Mouse (Mus musculus) lung, embryonic 16.5 days (tissue): ENCODE results near the gene Adamtsl1. TPM values are rescaled to one million over a fixed set of nuclear protein-coding genes. Genes with fewer than 3 reads are reported as not detected.

ENCODE experiments used
- ATAC-seq: fragments of 200-750 bp; cut with Nextera tagmentation; 2 replicates; pipeline ENCODE4 v1.8.0; 2017; ENCODE audit warnings: low read depth, mild to moderate bottlenecking, moderate library complexity
- H3K27ac ChIP-seq: fragments of 300-500 bp; sonication (generic); 2 replicates; pipeline ENCODE4 v1.5.1; 2014; ENCODE audit warnings: mild to moderate bottlenecking, control low read depth, low read length
- H3K27me3 ChIP-seq: fragments of 300-500 bp; sonication (generic); 2 replicates; pipeline ENCODE4 v1.6.1; 2014; ENCODE audit warnings: low read depth, low read length, mixed read lengths; ENCODE audit not compliant: control insufficient read depth, insufficient read depth
- H3K36me3 ChIP-seq: fragments of 300-500 bp; sonication (generic); 2 replicates; pipeline ENCODE4 v1.6.1; 2014; ENCODE audit warnings: low read length; ENCODE audit not compliant: control insufficient read depth, insufficient read depth
- H3K4me1 ChIP-seq: fragments of 300-500 bp; sonication (generic); replicated peaks from 2 replicates; pipeline ENCODE4 v1.6.1; 2014; ENCODE audit warnings: low read length, mixed read lengths; ENCODE audit not compliant: control insufficient read depth, insufficient read depth
- H3K4me2 ChIP-seq: fragments of 300-500 bp; sonication (generic); 2 replicates; pipeline ENCODE4 v1.6.1; 2014; ENCODE audit warnings: low read depth, low read length, control low read depth
- H3K4me3 ChIP-seq: fragments of 300-500 bp; sonication (generic); 2 replicates; pipeline ENCODE4 v1.5.1; 2014; ENCODE audit warnings: mild to moderate bottlenecking, low read length, control low read depth
- H3K9ac ChIP-seq: fragments of 300-500 bp; sonication (generic); 2 replicates; pipeline ENCODE4 v1.6.1; 2014; ENCODE audit warnings: low read length, control low read depth
- H3K9me3 ChIP-seq: fragments of 300-500 bp; sonication (generic); 2 replicates; pipeline ENCODE4 v1.6.1; 2016; ENCODE audit warnings: low read length; ENCODE audit not compliant: control insufficient read depth
- WGBS: fragments of 180-500 bp; shearing (Covaris S2); extraction: QIAGEN DNeasy Blood & Tissue Kit; methylation state at CpG from one replicate; pipeline ENCODE4 v1.1.7; 2014; 5-methylcytosine and 5-hydroxymethylcytosine counted together
- polyA plus RNA-seq: library from polyadenylated mRNA; unstranded; fragments of >200 nt; fragmentation: Nextera tagmentation; extraction: Ambion mirVana; gene quantifications from 2 replicates; pipeline ENCODE4 v1.2.1, GENCODE M21; 2015

Adamtsl1 gene
- polyA plus RNA-seq, 1 experiment from 2014 or later: 16.9 TPM

DNA sequence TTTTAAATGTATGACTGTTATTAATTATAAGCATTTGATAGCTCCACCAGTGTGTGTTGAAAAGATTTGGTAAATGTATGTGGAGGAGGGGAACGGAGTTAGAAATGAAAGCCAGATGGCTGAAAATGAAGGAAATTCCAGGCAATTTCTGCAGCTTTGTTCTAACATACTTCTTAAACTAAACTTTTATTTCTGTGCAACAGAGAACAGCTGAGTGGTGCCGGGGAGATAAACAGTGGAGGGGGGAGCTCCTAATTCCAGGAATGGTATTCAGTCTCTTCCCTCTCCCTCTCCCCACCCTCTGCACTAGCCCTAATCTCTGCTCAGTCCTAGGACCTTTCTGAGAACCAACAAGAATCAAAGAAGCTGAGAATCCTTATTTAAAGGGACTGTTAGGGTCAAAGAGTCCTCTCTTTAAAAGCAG lies 780.9 kb downstream of the Adamtsl1 start:
- ATAC-seq: peak; percentile 91
- Histone ChIP-seq H3K27me3 (no peaks in the 10 kb centered on the region), H3K4me1 (0 out of 2 replicates have a peak, but pooled peaks cover 2% of the 10 kb centered on the region), H3K27ac (0 out of 2 replicates have a peak overlapping the region, but pooled peaks have one; percentile 10), H3K9ac (no peak overlapping the region), H3K36me3 (no peaks in the 10 kb centered on the region), H3K4me3 (no peak overlapping the region), H3K9me3 (no peaks in the 10 kb centered on the region), H3K4me2 (no peak overlapping the region)
- WGBS: 37% methylated on average over 2 of the region's 2 CpGs

DNA sequence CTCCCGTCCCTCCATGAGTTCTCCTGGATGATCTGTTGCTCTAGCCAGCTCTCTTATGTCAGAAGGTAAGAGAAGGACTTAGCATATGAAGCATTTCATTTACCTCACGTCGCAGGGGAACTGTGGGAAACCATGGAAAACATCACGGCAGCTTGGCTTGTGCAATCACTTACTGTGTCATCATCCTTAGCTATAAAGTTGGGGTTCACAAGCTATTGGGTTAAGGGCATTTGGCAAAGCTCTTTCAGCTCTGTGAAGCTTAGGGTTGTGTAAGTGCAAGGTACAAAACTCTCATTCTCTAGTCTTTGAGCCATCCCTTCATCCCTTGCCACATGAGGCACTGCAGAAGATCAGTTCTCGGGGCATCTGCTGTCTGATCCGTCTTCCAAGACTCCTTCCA lies 787.5 kb downstream of the Adamtsl1 start:
- ATAC-seq: no peak
- Histone ChIP-seq H3K9ac (no peak overlapping the region), H3K4me1 (no peaks in the 10 kb centered on the region), H3K4me3 (no peak overlapping the region), H3K36me3 (no peaks in the 10 kb centered on the region), H3K27me3 (no peaks in the 10 kb centered on the region; the same call in 1 of the 2 replicates), H3K4me2 (no peak overlapping the region), H3K27ac (no peak overlapping the region), H3K9me3 (no peaks in the 10 kb centered on the region)
- 71% methylated on average over 6 of the region's 6 CpGs for WGBS

DNA sequence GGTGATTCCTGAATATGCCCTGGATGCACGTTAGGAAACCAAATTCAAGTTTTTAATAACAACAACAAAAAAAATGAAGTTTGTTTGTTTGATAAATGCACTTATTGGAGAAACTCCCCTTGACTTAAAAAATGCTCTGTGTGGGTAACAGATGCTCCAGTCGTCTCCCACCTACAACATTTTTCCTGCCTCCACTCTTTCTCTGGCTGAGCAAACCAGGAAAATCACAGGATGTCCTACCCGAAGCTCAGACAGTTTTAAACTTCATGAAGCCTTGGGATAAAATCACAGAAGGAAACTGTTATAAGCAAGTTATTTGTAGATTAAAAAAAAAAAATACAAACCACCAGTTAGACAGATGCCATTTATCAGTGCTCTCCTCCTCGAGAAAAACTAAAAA lies 788.1 kb downstream of the Adamtsl1 start:
- H3K4me3 ChIP-seq: no peak overlapping the region
- no peak overlapping the region for H3K27ac ChIP-seq
- H3K4me2 ChIP-seq: no peak overlapping the region
- H3K9me3 ChIP-seq: no peaks in the 10 kb centered on the region
- ATAC-seq: no peak
- no peaks in the 10 kb centered on the region for H3K4me1 ChIP-seq
- no peaks in the 10 kb centered on the region for H3K36me3 ChIP-seq
- WGBS: 40% methylated on average over 4 of the region's 4 CpGs
- no peaks in the 10 kb centered on the region; the same call in 1 of the 2 replicates for H3K27me3 ChIP-seq
- no peak overlapping the region for H3K9ac ChIP-seq

DNA sequence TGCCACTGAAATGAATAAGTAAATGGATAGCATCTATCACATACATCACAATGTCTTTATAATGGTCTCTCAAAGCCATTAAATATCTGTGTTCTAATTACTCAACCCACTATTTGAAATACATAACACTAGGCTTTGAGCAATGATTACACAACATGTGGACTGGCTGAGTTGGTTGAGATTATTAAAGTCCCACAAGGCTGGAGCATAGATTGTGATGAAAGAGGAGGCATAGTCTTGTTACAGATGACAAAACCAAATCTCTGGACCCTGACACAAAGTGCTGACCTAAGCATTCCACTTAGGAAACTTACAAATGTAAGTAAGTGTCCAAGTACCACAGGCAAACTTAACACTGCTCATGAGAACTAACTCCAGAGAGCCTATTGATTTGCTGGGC lies 792.8 kb downstream of the Adamtsl1 start:
- H3K4me1 ChIP-seq: peaks cover 12% of the 10 kb centered on the region
- H3K9ac ChIP-seq: no peak overlapping the region
- H3K36me3 ChIP-seq: no peaks in the 10 kb centered on the region
- ATAC-seq: no peak
- no peak overlapping the region for H3K4me2 ChIP-seq
- no peaks in the 10 kb centered on the region for H3K9me3 ChIP-seq
- no peaks in the 10 kb centered on the region for H3K27me3 ChIP-seq
- no peak overlapping the region for H3K27ac ChIP-seq
- H3K4me3 ChIP-seq: no peak overlapping the region

DNA sequence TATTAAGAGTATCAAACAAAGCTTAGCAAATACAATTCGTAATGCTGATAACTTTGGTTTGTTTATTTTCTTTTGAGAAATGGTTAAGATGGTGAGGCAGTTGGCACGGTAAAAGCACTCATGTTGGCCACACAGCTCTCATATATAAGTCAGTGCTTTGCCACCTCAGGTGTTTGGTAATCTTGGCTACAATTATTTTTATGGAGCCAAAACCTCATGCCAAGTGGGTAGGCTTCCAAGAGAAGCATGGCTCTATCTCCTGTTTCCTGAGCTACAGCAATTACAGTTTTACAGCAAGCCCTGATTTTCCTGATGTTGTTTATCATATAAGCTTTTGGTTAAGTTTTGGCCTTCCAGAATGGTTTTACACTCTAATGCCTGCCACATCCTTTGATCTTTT lies 795.2 kb downstream of the Adamtsl1 start:
- no peaks in the 10 kb centered on the region for H3K36me3 ChIP-seq
- no peak overlapping the region for H3K4me2 ChIP-seq
- 53% methylated on average over 2 of the region's 2 CpGs for WGBS
- peaks cover 23% of the 10 kb centered on the region for H3K4me1 ChIP-seq
- no peaks in the 10 kb centered on the region for H3K27me3 ChIP-seq
- H3K9me3 ChIP-seq: no peaks in the 10 kb centered on the region
- H3K27ac ChIP-seq: no peak overlapping the region
- H3K4me3 ChIP-seq: no peak overlapping the region
- no peak overlapping the region for H3K9ac ChIP-seq
- ATAC-seq: no peak

DNA sequence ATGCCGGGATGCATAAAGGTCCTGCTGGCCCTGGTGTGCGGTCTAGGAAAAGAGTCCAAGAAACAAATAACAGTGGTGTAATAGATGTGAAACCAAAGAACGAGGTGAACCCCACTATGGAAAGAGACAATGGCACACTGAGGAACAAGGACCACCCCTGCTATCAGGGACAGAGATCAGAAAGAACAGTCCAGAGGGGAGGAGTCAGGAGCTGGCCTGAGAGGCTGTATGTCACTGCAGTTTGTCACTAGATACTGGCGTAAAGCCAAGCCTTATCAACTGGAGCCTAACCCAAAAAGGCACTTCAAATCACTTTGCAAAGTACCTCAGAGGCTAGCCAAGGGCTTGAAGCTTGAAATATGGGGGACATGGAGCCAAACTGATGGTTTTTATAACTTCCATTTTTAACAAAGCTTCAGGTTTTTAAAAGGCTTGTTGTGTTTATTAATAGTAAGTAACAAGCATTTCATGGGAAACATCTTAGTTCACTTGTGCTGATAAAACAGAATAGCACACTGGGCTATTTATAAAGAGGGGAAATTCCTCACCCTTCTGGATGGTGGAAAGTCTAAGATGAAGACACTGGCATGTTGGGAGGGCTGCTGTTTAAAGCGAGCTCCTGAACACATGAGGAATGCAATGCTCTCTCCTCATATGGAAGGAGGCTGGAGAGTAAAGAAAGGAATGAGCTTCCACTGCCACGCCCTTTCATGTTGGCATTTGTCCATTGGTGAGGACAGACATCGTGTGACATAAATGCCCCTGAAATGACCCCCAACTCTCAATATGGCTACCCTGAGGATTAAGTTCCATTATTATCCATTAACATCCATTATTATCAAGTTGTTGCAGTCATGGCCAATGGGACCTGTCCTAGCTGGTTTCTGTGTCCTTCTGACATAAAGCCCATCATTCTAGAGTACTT lies 797.1 kb downstream of the Adamtsl1 start:
- no peak overlapping the region for H3K9ac ChIP-seq
- no peaks in the 10 kb centered on the region for H3K36me3 ChIP-seq
- peak overlapping the region; percentile 55 for H3K27ac ChIP-seq
- H3K27me3 ChIP-seq: no peaks in the 10 kb centered on the region
- H3K4me3 ChIP-seq: no peak overlapping the region
- H3K4me2 ChIP-seq: no peak overlapping the region
- peak; percentile 19; the same call in 1 of the 2 replicates for ATAC-seq
- H3K4me1 ChIP-seq: peaks cover 36% of the 10 kb centered on the region
- H3K9me3 ChIP-seq: no peaks in the 10 kb centered on the region
- WGBS: 44% methylated on average over 7 of the region's 7 CpGs

DNA sequence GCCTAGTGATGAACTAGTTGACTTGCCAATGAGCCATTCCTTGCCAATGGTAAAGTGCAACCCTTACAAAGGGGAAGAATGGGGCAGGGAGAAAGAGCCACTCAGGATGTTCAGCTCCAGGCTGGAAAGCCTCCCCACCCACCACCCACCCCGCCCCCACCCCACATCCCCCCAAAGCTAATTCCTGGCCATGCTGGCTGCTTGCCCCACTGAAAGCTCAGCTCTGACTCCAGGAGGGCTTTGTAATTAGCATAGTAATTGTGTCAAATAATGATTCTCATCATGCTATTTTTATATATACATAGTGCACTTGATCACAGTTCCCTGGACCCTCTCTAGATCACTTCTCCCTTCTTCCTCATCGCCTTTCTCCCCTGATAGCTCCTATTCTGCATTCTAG lies 798.4 kb downstream of the Adamtsl1 start:
- WGBS: 71% methylated on average over 2 of the region's 2 CpGs
- H3K27ac ChIP-seq: no peak overlapping the region; the same call in 1 of the 2 replicates
- ATAC-seq: no peak

DNA sequence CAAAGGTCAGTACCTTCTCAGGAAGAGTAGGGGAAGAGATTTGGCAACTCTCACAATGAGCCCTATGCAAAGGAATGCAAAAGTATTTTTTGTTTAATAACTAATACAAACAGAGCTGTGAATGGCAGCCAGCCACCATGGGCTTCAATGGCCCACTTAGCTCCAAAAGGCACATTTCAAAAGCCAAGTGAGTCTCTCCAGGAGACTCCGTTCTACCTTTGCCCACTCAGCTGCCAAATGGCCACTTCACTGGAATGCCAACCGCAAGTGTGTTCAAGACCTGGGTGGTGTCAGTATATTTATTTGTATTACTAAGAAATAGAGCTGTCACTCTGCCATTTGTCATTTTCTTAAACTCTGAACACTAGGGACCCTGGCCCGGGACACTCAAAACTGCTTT lies 800.5 kb downstream of the Adamtsl1 start:
- ATAC-seq: peak; percentile 79
- no peak overlapping the region for H3K4me3 ChIP-seq
- H3K36me3 ChIP-seq: no peaks in the 10 kb centered on the region
- H3K4me1 ChIP-seq: peaks cover 42% of the 10 kb centered on the region
- no peaks in the 10 kb centered on the region for H3K9me3 ChIP-seq
- WGBS: 34% methylated on average over 3 of the region's 3 CpGs
- no peak overlapping the region for H3K4me2 ChIP-seq
- no peak overlapping the region for H3K9ac ChIP-seq
- peak overlapping the region; percentile 85 for H3K27ac ChIP-seq
- no peaks in the 10 kb centered on the region for H3K27me3 ChIP-seq

More for the DNA sequence above, 798.4 kb downstream of the Adamtsl1 start:
- Histone ChIP-seq H3K9ac (no peak overlapping the region), H3K4me2 (no peak overlapping the region), H3K27me3 (no peaks in the 10 kb centered on the region), H3K4me1 (peaks cover 36% of the 10 kb centered on the region), H3K4me3 (no peak overlapping the region), H3K36me3 (no peaks in the 10 kb centered on the region), H3K9me3 (no peaks in the 10 kb centered on the region)

DNA sequence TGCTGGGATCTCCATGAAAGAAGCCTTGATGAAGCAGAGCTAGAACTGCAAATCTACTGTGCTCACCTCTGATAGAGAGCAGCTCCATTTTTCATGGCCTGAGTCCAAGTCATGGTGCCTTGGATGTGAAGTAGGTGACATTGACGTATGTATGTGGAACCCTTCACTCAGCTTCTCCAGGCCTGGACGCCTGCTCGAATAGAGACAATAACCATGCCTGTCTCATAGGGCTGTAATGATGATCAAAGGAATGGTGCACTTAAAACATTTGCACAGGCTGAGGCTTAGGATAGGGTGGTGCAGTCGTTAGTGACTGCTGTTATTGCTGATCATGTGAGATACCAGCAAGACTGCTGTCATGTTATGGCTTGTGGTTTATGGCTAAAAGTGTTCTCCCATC lies 801.1 kb downstream of the Adamtsl1 start:
- no peaks in the 10 kb centered on the region for H3K9me3 ChIP-seq
- ATAC-seq: no peak
- H3K9ac ChIP-seq: no peak overlapping the region
- H3K4me2 ChIP-seq: no peak overlapping the region
- peaks cover 42% of the 10 kb centered on the region for H3K4me1 ChIP-seq
- H3K36me3 ChIP-seq: no peaks in the 10 kb centered on the region
- WGBS: 32% methylated on average over 4 of the region's 4 CpGs
- no peak overlapping the region for H3K4me3 ChIP-seq
- no peaks in the 10 kb centered on the region for H3K27me3 ChIP-seq
- peak overlapping the region; percentile 85 for H3K27ac ChIP-seq
